Mouse (Mus musculus) kidney, adult 2 months (tissue): ENCODE measurements around the gene Hes5. TPM values are rescaled to one million over a fixed set of nuclear protein-coding genes. Genes with fewer than 3 reads are reported as not detected.

Experiments used
- DNase-seq: peaks from one replicate; pipeline ENCODE4 v3.0.0; 2021
- H3K27ac ChIP-seq: fragments of 200-500 bp; 2 replicates; pipeline ENCODE4 v1.5.1; 2012; ENCODE audit warnings: low read depth, low read length, control low read depth, inconsistent platforms; ENCODE audit not compliant: insufficient read depth
- H3K27me3 ChIP-seq: fragments of 200-500 bp; replicated peaks from 2 replicates; pipeline ENCODE4 v1.6.1; 2012; ENCODE audit warnings: mild to moderate bottlenecking, moderate library complexity, low read length, inconsistent platforms; ENCODE audit not compliant: control insufficient read depth, insufficient read depth
- H3K36me3 ChIP-seq: fragments of 200-500 bp; 2 replicates; pipeline ENCODE4 v1.6.1; 2012; ENCODE audit warnings: mild to moderate bottlenecking, moderate library complexity, low read length, inconsistent platforms; ENCODE audit not compliant: control insufficient read depth, insufficient read depth
- H3K4me1 ChIP-seq: fragments of 200-500 bp; 2 replicates; pipeline ENCODE4 v1.6.1; 2011; ENCODE audit warnings: low read length; ENCODE audit not compliant: control insufficient read depth, insufficient read depth
- H3K4me3 ChIP-seq: fragments of 200-500 bp; 2 replicates; pipeline ENCODE4 v1.5.1; 2011; ENCODE audit warnings: mild to moderate bottlenecking, low read depth, low read length, control low read depth; ENCODE audit not compliant: insufficient read depth
- CTCF ChIP-seq: fragments of 200-500 bp; conservative IDR thresholded peaks from 2 replicates; pipeline ENCODE4 v1.5.1; 2011; ENCODE audit warnings: low read depth, mild to moderate bottlenecking, control low read depth, low read length, moderate library complexity, mixed read lengths; ENCODE audit not compliant: insufficient read depth, insufficient read length
- POLR2A ChIP-seq: fragments of 200-500 bp; IDR thresholded peaks from one replicate; pipeline ENCODE4 v1.6.1; 2011; ENCODE audit warnings: low read depth, low read length, control low read depth
- WGBS: fragments of 180-500 bp; shearing (Covaris S2); methylation state at CpG from one replicate; pipeline ENCODE4 v1.1.7; 2018; 5-methylcytosine and 5-hydroxymethylcytosine counted together
- polyA plus RNA-seq: library from polyadenylated mRNA; depleted of rRNA; stranded (reverse); fragments of >200 nt; gene quantifications from 2 replicates; pipeline ENCODE4 v1.2.3, GENCODE M21; 2012; rRNA removed

The Hes5 gene
- polyA plus RNA-seq = not detected in 2 replicates

- Histone ChIP-seq H3K4me3 (peak within 1 kb of the TSS; percentile 47), H3K36me3 (no peaks in the 10 kb centered on the region), H3K4me1 (peaks cover 5% of the 10 kb centered on the region; the same call in 1 of the 2 replicates), H3K27me3 (peaks cover 5% of the 10 kb centered on the region; the same call in 1 of the 2 replicates), H3K27ac (no peak within 1 kb of the TSS)
- TF ChIP-seq POLR2A (no peak), CTCF (no peak)
- 2% methylated on average over 65 of the region's 65 CpGs for WGBS
- DNase-seq = no peak
Measured at GRCm38 (mm10) chr4:154960690-154961225, at the start of gene Hes5. Hes5 (plus strand) TSS chr4:154960923.

GRCm38 (mm10) chr4:154911644-154912043 lies 49.1 kb upstream of the Hes5 start:
- TF ChIP-seq POLR2A = no peak
- TF ChIP-seq CTCF = no peak
- no peaks in the 10 kb centered on the region for H3K4me1 ChIP-seq
- 89% methylated on average over 2 of the region's 2 CpGs for WGBS
- H3K4me3 ChIP-seq = no peak overlapping the region
- no peak for DNase-seq
- H3K27me3 ChIP-seq = no peaks in the 10 kb centered on the region
- no peaks in the 10 kb centered on the region for H3K36me3 ChIP-seq
- no peak overlapping the region for H3K27ac ChIP-seq

GRCm38 (mm10) chr4:154913845-154914244 lies 46.9 kb upstream of the Hes5 start:
- WGBS = 96% methylated on average over 3 of the region's 3 CpGs
- Histone ChIP-seq H3K27ac (no peak overlapping the region), H3K4me3 (no peak overlapping the region), H3K4me1 (no peaks in the 10 kb centered on the region), H3K27me3 (no peaks in the 10 kb centered on the region), H3K36me3 (no peaks in the 10 kb centered on the region)
- TF ChIP-seq POLR2A (no peak), CTCF (no peak)
- no peak for DNase-seq

- DNase-seq = no peak
- H3K36me3 ChIP-seq = no peaks in the 10 kb centered on the region
- H3K4me1 ChIP-seq = no peaks in the 10 kb centered on the region
- no peaks in the 10 kb centered on the region for H3K27me3 ChIP-seq
- WGBS = 94% methylated on average over 4 of the region's 4 CpGs
- H3K4me3 ChIP-seq = no peak overlapping the region
- TF ChIP-seq CTCF (no peak), POLR2A (no peak)
- H3K27ac ChIP-seq = no peak overlapping the region
Measured at GRCm38 (mm10) chr4:154914252-154914651, 46.5 kb upstream of the Hes5 start.

GRCm38 (mm10) chr4:154914707-154915106 lies 46.0 kb upstream of the Hes5 start:
- Histone ChIP-seq H3K4me3 (no peak overlapping the region), H3K4me1 (no peaks in the 10 kb centered on the region), H3K27ac (no peak overlapping the region), H3K36me3 (no peaks in the 10 kb centered on the region), H3K27me3 (no peaks in the 10 kb centered on the region)
- WGBS = 88% methylated on average over 3 of the region's 3 CpGs
- DNase-seq = peak; percentile 77
- TF ChIP-seq POLR2A = no peak

- Histone ChIP-seq H3K27ac (no peak overlapping the region), H3K4me1 (no peaks in the 10 kb centered on the region), H3K27me3 (no peaks in the 10 kb centered on the region), H3K4me3 (no peak overlapping the region), H3K36me3 (no peaks in the 10 kb centered on the region)
- TF ChIP-seq POLR2A = no peak
- no peak for TF ChIP-seq CTCF
- WGBS = 66% methylated on average over 10 of the region's 10 CpGs
- DNase-seq = peak; percentile 61
Measured at GRCm38 (mm10) chr4:154915286-154915685, 45.4 kb upstream of the Hes5 start.

- Histone ChIP-seq H3K27me3 (no peaks in the 10 kb centered on the region), H3K4me3 (no peak overlapping the region), H3K4me1 (no peaks in the 10 kb centered on the region), H3K36me3 (no peaks in the 10 kb centered on the region), H3K27ac (no peak overlapping the region)
- TF ChIP-seq CTCF = no peak
- no peak for TF ChIP-seq POLR2A
- 89% methylated on average over 4 of the region's 4 CpGs for WGBS
- no peak for DNase-seq
Measured at GRCm38 (mm10) chr4:154916662-154917061, 44.1 kb upstream of the Hes5 start.
